Mouse (Mus musculus) heart, adult 2 months (tissue): ENCODE data around the gene Dnajc28.

Source experiments
- CTCF ChIP-seq: fragments of 200-600 bp; IDR thresholded peaks from 2 replicates; pipeline ENCODE4 v1.8.1; 2022; ENCODE audit warnings: antibody characterized with exemption, mild to moderate bottlenecking, moderate library complexity
- EP300 ChIP-seq: fragments of 200-500 bp; IDR thresholded peaks from 2 replicates; pipeline ENCODE4 v1.6.1; 2011; ENCODE audit warnings: low read depth, low read length, control low read depth; ENCODE audit not compliant: insufficient read depth
- POLR2A ChIP-seq: fragments of 200-500 bp; IDR thresholded peaks from 2 replicates; pipeline ENCODE4 v1.6.1; 2011; ENCODE audit warnings: mild to moderate bottlenecking, low read depth, low read length, control low read depth; ENCODE audit not compliant: insufficient read depth

- TF ChIP-seq CTCF: no peak
- no peak for TF ChIP-seq POLR2A
- TF ChIP-seq EP300: no peak
These were observed 20.3 kb upstream of the Dnajc28 start for GRCm38 (mm10) chr16:91639161-91639560.
